Mouse (Mus musculus) olfactory bulb, adult 2 months (tissue): Measurements from ENCODE around the gene Gm39115. TPM values are rescaled to one million over a fixed set of nuclear protein-coding genes. Genes with fewer than 3 reads are reported as not detected.
"Not testable (repeated sequence)": the region's sequence is repeated elsewhere in the genome, so short reads cannot be mapped to it uniquely, and the experiment has no call there.

Experiments used
- H3K27ac ChIP-seq: fragments of 200-500 bp; 2 replicates; pipeline ENCODE4 v1.5.1; 2012; ENCODE audit warnings: low read depth, low read length; ENCODE audit not compliant: insufficient read depth
- H3K4me1 ChIP-seq: fragments of 200-500 bp; 2 replicates; pipeline ENCODE4 v1.6.1; 2012; ENCODE audit warnings: low read length; ENCODE audit not compliant: control insufficient read depth, insufficient read depth
- H3K4me3 ChIP-seq: fragments of 200-500 bp; 2 replicates; pipeline ENCODE4 v1.5.1; 2012; ENCODE audit warnings: mild to moderate bottlenecking, low read depth, low read length, moderate library complexity; ENCODE audit not compliant: insufficient read depth
- CTCF ChIP-seq: fragments of 200-500 bp; IDR thresholded peaks from 2 replicates; pipeline ENCODE4 v1.5.1; 2012; ENCODE audit warnings: low read depth, mild to moderate bottlenecking, low read length, moderate library complexity; ENCODE audit not compliant: insufficient read depth
- POLR2A ChIP-seq: fragments of 200-500 bp; IDR thresholded peaks from 2 replicates; pipeline ENCODE4 v1.6.1; 2012; ENCODE audit warnings: mild to moderate bottlenecking, low read depth, low read length, moderate library complexity; ENCODE audit not compliant: insufficient read depth
- whole genome bisulfite sequencing: fragments of 180-500 bp; shearing (Covaris S2); methylation state at CpG from one replicate; pipeline ENCODE4 v1.1.7; 2018; 5-methylcytosine and 5-hydroxymethylcytosine counted together
- polyA plus RNA-seq: library from polyadenylated mRNA; stranded (reverse); fragments of >200 nt; gene quantifications from 2 replicates; pipeline ENCODE4 v1.2.4, GENCODE M21; 2012; ENCODE audit warnings: low replicate concordance; ENCODE audit not compliant: missing spikeins, insufficient read depth, insufficient read length

Gene Gm39115
- not detected in 2 replicates for polyA plus RNA-seq

DNA sequence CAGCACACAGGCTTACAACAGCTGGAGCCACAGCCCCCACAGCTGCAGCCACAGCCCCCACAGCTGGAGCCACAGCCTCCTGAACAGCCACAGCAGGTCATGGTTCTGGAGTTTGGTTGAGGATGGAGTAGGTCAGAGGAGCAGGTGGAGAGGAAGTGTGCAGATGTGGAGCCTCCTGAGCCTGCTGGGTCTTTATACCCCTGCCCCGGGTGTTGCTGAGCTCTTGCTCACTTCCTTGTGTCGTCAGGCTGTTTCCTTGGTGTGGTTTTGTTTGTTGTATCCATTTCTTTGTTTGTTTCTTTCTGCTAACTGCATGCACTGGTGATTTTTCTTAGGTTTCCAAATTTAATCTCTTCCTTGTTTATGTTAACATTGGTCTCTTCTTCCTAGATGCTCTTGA is at the start of gene Gm39115:
Gm39115 (minus strand) TSS at position 101 of the 400 bp plus-strand sequence.
- not testable (repeated sequence) for H3K4me3 ChIP-seq
- 53% methylated on average over 2 of the region's 2 CpGs for WGBS

GRCm38 (mm10) chr7:142181021-142181420 is 45.2 kb upstream of the Gm39115 start:
- Histone ChIP-seq H3K4me3 (no peak overlapping the region), H3K4me1 (no peaks in the 10 kb centered on the region), H3K27ac (no peak overlapping the region)
- TF ChIP-seq POLR2A (no peak), CTCF (no peak)
- 58% methylated on average over 1 of the region's 1 CpGs for WGBS

More for the DNA sequence above, at the start of gene Gm39115:
- not testable (repeated sequence) for H3K4me1 ChIP-seq, H3K27ac ChIP-seq

GRCm38 (mm10) chr7:142178685-142179084 is 42.9 kb upstream of the Gm39115 start:
- H3K4me3 ChIP-seq = no peak overlapping the region
- H3K27ac ChIP-seq = no peak overlapping the region
- 94% methylated on average over 1 of the region's 1 CpGs for WGBS
- H3K4me1 ChIP-seq = no peaks in the 10 kb centered on the region
- no peak for TF ChIP-seq CTCF
- TF ChIP-seq POLR2A = no peak

- not testable (repeated sequence) for H3K4me3 ChIP-seq
Measured at GRCm38 (mm10) chr7:142175905-142176304, 40.1 kb upstream of the Gm39115 start, which contains the start of gene Krtap5-2. TSS of gene Krtap5-2 (minus strand) at chr7:142176005.

GRCm38 (mm10) chr7:142169836-142170235 is 34.0 kb upstream of the Gm39115 start:
- no peak overlapping the region for H3K4me3 ChIP-seq
- WGBS = 59% methylated on average over 3 of the region's 3 CpGs
- H3K4me1 ChIP-seq = no peaks in the 10 kb centered on the region
- H3K27ac ChIP-seq = no peak overlapping the region
- TF ChIP-seq CTCF = no peak
- TF ChIP-seq POLR2A = no peak

More at GRCm38 (mm10) chr7:142175905-142176304, 40.1 kb upstream of the Gm39115 start, which contains the start of gene Krtap5-2:
- not testable (repeated sequence) for H3K27ac ChIP-seq, H3K4me1 ChIP-seq

- not testable (repeated sequence) for H3K4me3 ChIP-seq, H3K27ac ChIP-seq, H3K4me1 ChIP-seq
Measured at GRCm38 (mm10) chr7:142165639-142166038, 29.8 kb upstream of the Gm39115 start, which contains the start of gene Gm4553. TSS of gene Gm4553 (minus strand) at chr7:142165739.

GRCm38 (mm10) chr7:142159366-142159765 is 23.5 kb upstream of the Gm39115 start:
- TF ChIP-seq POLR2A = no peak

DNA sequence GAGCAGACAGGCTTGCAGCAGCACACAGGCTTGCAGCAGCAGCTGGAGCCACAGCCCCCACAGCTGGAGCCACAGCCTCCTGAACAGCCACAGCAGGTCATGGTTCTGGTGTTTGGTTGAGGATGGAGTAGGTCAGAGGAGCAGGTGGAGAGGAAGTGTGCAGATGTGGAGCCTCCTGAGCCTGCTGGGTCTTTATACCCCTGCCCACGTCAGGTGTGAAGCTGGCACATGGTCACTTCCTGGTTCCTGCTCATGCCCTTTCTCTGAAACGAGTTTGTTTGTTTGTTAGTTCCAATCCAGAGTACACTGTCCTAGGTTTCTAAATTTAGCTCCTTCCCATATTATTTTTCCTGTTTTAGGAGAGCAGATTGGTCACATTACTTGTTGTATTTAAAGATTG is 21.2 kb upstream of the Gm39115 start, which contains the start of gene Gm29735:
Gm29735 (minus strand) TSS at position 101 of the 400 bp plus-strand sequence.
- H3K4me1 ChIP-seq, H3K27ac ChIP-seq, H3K4me3 ChIP-seq: not testable (repeated sequence)
- 42% methylated on average over 2 of the region's 2 CpGs for whole genome bisulfite sequencing

More at GRCm38 (mm10) chr7:142159366-142159765, 23.5 kb upstream of the Gm39115 start:
- no peak overlapping the region for H3K4me3 ChIP-seq
- H3K27ac ChIP-seq = no peak overlapping the region
- WGBS = 89% methylated on average over 3 of the region's 3 CpGs
- H3K4me1 ChIP-seq = no peaks in the 10 kb centered on the region; the same call in 1 of the 2 replicates

DNA sequence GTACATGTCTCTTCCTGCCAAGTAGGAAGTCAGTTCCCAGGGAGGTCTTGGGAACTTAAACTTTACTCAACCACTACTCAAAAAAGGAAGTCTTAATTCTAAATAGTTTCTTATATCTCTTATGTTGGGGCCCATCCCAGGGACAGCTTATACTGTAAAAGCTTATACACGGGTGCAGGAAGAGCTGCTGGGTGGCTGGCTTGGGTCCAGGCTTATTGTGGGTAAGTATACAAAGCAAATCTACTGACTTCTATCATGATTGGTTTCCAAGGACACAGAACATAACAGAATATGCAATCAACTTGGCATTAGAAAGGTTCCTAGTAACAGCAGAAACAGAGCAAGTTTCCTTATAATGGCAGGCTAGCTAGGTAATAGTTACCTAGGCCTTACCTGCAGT is 19.5 kb upstream of the Gm39115 start:
- TF ChIP-seq POLR2A (no peak), CTCF (no peak)
- Histone ChIP-seq H3K27ac (no peak overlapping the region), H3K4me3 (no peak overlapping the region), H3K4me1 (no peaks in the 10 kb centered on the region; the same call in 1 of the 2 replicates)
- WGBS = 59% methylated on average over 1 of the region's 1 CpGs

- 88% methylated on average over 4 of the region's 4 CpGs for WGBS
- Histone ChIP-seq H3K4me3 (no peak overlapping the region), H3K4me1 (no peaks in the 10 kb centered on the region; the same call in 1 of the 2 replicates), H3K27ac (no peak overlapping the region)
- TF ChIP-seq CTCF (no peak), POLR2A (no peak)
Measured at GRCm38 (mm10) chr7:142152191-142152590, 16.4 kb upstream of the Gm39115 start.
